Mouse (Mus musculus) adrenal gland, postnatal 14 days (tissue): Measurements from ENCODE around the gene Lefty1. TPM values are rescaled to one million over a fixed set of nuclear protein-coding genes. Genes with fewer than 3 reads are reported as not detected.

Experiments
- DNase-seq: peaks from one replicate; pipeline ENCODE4 v3.0.0; 2021; ENCODE audit warnings: mixed read lengths
- long read RNA-seq, 2 experiments: library from polyadenylated mRNA; stranded (forward); transcript quantifications; one replicate each; pipeline ENCODE4 v2.0.0; 2021
- total RNA-seq: library from RNA; stranded (reverse); gene quantifications from 2 replicates; pipeline ENCODE4 v1.2.3, GENCODE M21; 2021

The Lefty1 gene
- 1.3 and 1.6 TPM in 2 replicates for total RNA-seq
- long read RNA-seq, experiment 1, transcript Lefty1-202 (2 exons, 583 nt): major isoform, 5 of 6 reads
- long read RNA-seq, experiment 1, partial matches to known transcripts: 1 of 6 reads
- long read RNA-seq, experiment 1, other reads (novel, unspliced or antisense): 0 of 6 reads
- long read RNA-seq, experiment 2, partial matches to known transcripts: 0 of 2 reads
- long read RNA-seq, experiment 2, other reads (novel, unspliced or antisense): 0 of 2 reads

- DNase-seq: no peak
Measured at GRCm38 (mm10) chr1:180934467-180935419, at the start of gene Lefty1. Gene Lefty1, plus strand, starts transcription at chr1:180935022.

- peak; percentile 92 for DNase-seq
Measured at GRCm38 (mm10) chr1:180888556-180889042, 46.2 kb upstream of the Lefty1 start.

- DNase-seq: no peak
Measured at GRCm38 (mm10) chr1:180889172-180889571, 45.6 kb upstream of the Lefty1 start.

- DNase-seq: peak; percentile 75
Measured at GRCm38 (mm10) chr1:180889841-180890240, 45.0 kb upstream of the Lefty1 start.

- no peak for DNase-seq
Measured at GRCm38 (mm10) chr1:180892808-180893207, 42.0 kb upstream of the Lefty1 start, which contains the start of gene Lefty2. Gene Lefty2, plus strand, starts transcription at chr1:180893108.

- peak; percentile 54 for DNase-seq
Measured at GRCm38 (mm10) chr1:180894088-180894987, 40.5 kb upstream of the Lefty1 start.

- peak; percentile 63 for DNase-seq
Measured at GRCm38 (mm10) chr1:180901107-180901506, 33.7 kb upstream of the Lefty1 start.

- no peak for DNase-seq
Measured at GRCm38 (mm10) chr1:180902915-180903314, 31.9 kb upstream of the Lefty1 start.

- DNase-seq: no peak
Measured at GRCm38 (mm10) chr1:180903666-180904038, 31.2 kb upstream of the Lefty1 start.

GRCm38 (mm10) chr1:180904039-180904814 is 30.6 kb upstream of the Lefty1 start, which contains the start of gene Pycr2:
Gene Pycr2, plus strand, starts transcription at chr1:180904293.
- peak; percentile 96 for DNase-seq

- no peak for DNase-seq
Measured at GRCm38 (mm10) chr1:180904815-180905080, 30.1 kb upstream of the Lefty1 start.

- no peak for DNase-seq
Measured at GRCm38 (mm10) chr1:180905307-180905706, 29.5 kb upstream of the Lefty1 start.

- DNase-seq: no peak
Measured at GRCm38 (mm10) chr1:180905876-180906275, 28.9 kb upstream of the Lefty1 start.

- no peak for DNase-seq
Measured at GRCm38 (mm10) chr1:180906461-180907147, 28.2 kb upstream of the Lefty1 start.

- peak; percentile 34 for DNase-seq
Measured at GRCm38 (mm10) chr1:180911138-180911537, 23.7 kb upstream of the Lefty1 start.

GRCm38 (mm10) chr1:180911653-180912287 is 23.1 kb upstream of the Lefty1 start:
- no peak for DNase-seq

- DNase-seq: no peak
Measured at GRCm38 (mm10) chr1:180912792-180913191, 22.0 kb upstream of the Lefty1 start.

- no peak for DNase-seq
Measured at GRCm38 (mm10) chr1:180913797-180914196, 21.0 kb upstream of the Lefty1 start.

GRCm38 (mm10) chr1:180916425-180916824 is 18.4 kb upstream of the Lefty1 start:
- DNase-seq: no peak

- DNase-seq: no peak
Measured at GRCm38 (mm10) chr1:180917053-180917452, 17.8 kb upstream of the Lefty1 start.
